ENCODE assay signal across 9 mouse cellular contexts in genomic region chr19:5964804-5965203, GRCm38 (mm10). TPM values are rescaled to one million over a fixed set of nuclear protein-coding genes. Genes with fewer than 3 reads are reported as not detected.
DNase-seq lines count a peak whose midpoint lies in the region; ATAC-seq and TF ChIP-seq lines count a peak whose summit lies in the region.
"Had no signal": no experiment of that assay in that cellular context is flagged by ENCODE, and none has a peak within 500 bp of the region (broad histone marks: within the 10 kb centered on the region; RNA-seq: fewer than 3 reads in every experiment).

No protein-coding gene starts in this region.

- intact Hi-C loops in heart, postnatal 14 days (cut with DNase I), result loop anchor here (1.0 to 5.0 kb wide), 4 partner anchors 53 to 367 kb away; partner anchors contain the start of gene Men1
- intact Hi-C loops in left cerebral cortex, postnatal 25 days (cut with DNase I), result loop anchor here (1.0 to 2.0 kb wide), 2 partner anchors 53 to 82 kb away; partner anchors contain the start of gene Syvn1

- peak overlapping the region; percentile 75 for H3K4me3 ChIP-seq in heart, embryonic 13.5 days
- H3K4me3 ChIP-seq in ES-E14 (ENCODE audit: insufficient read depth in 1 of 2, low read depth in 1 of 2, low read length in 2 of 2, poor library complexity in 1 of 2, severe bottlenecking in 1 of 2), result peak overlapping the region; percentile 77 to 81; a peak in 3 of 4 replicates
- H3K4me3 ChIP-seq in hindbrain, embryonic 12.5 days, result peak overlapping the region; percentile 62
- H3K4me3 ChIP-seq in midbrain, embryonic 12.5 days, result peak overlapping the region; percentile 67

- no peak for DNase-seq in heart, postnatal 14 days
- no peak for DNase-seq in ES-E14 (ENCODE audit: low read depth, low spot score)
- no peak for DNase-seq in left cerebral cortex, postnatal 25 days (ENCODE audit: low spot score in 2 of 2)
- no peak for DNase-seq in left cerebral cortex, adult 9 months (ENCODE audit: low spot score in 2 of 2)
- no peak for DNase-seq in urinary bladder, adult 18-20 months (ENCODE audit: low spot score in 2 of 2)

- 76% methylated on average over 2 of the region's 2 CpGs for WGBS in heart, embryonic 13.5 days
- WGBS in hindbrain, embryonic 12.5 days, result 78% methylated on average over 2 of the region's 2 CpGs
- WGBS in midbrain, embryonic 12.5 days, result 86% methylated on average over 2 of the region's 2 CpGs

- no peak for ATAC-seq in heart, embryonic 13.5 days (ENCODE audit: extremely low read depth, insufficient number of reproducible peaks, low FRiP score, low TSS enrichment)
- ATAC-seq in hindbrain, embryonic 12.5 days (ENCODE audit: low FRiP score), result no peak
- ATAC-seq in midbrain, embryonic 12.5 days (ENCODE audit: low FRiP score, low read depth), result no peak

- H3K27me3 ChIP-seq in heart, embryonic 13.5 days (replicated peaks), result no peaks in the 10 kb centered on the region
- no peaks in the 10 kb centered on the region for H3K27me3 ChIP-seq in hindbrain, embryonic 12.5 days
- H3K27me3 ChIP-seq in midbrain, embryonic 12.5 days, result no peaks in the 10 kb centered on the region

- H3K4me1 ChIP-seq in heart, embryonic 13.5 days, result peaks cover 35% of the 10 kb centered on the region
- H3K4me1 ChIP-seq in ES-E14 (ENCODE audit: control insufficient read depth in 2 of 2, insufficient read depth in 2 of 2, low read length in 2 of 2, poor library complexity in 1 of 2), result peaks cover 5% of the 10 kb centered on the region in 2 experiments; a peak in 2 of 4 replicates
- peaks cover 21% of the 10 kb centered on the region for H3K4me1 ChIP-seq in hindbrain, embryonic 12.5 days
- peaks cover 25% of the 10 kb centered on the region for H3K4me1 ChIP-seq in midbrain, embryonic 12.5 days

- H3K4me2 ChIP-seq in heart, embryonic 13.5 days, result peak overlapping the region; percentile 86
- peak overlapping the region; percentile 84 for H3K4me2 ChIP-seq in hindbrain, embryonic 12.5 days (replicated peaks)
- H3K4me2 ChIP-seq in midbrain, embryonic 12.5 days (replicated peaks), result peak overlapping the region; percentile 92

- peak overlapping the region; percentile 66; the same call in 1 of the 2 replicates for H3K27ac ChIP-seq in heart, embryonic 13.5 days (replicated peaks)
- H3K27ac ChIP-seq in ES-E14 (ENCODE audit: insufficient read depth, low read depth, low read length, poor library complexity, severe bottlenecking), result no peak overlapping the region
- no peak overlapping the region for H3K27ac ChIP-seq in hindbrain, embryonic 12.5 days
- no peak overlapping the region for H3K27ac ChIP-seq in midbrain, embryonic 12.5 days (replicated peaks)

- in situ Hi-C loops in ES-E14 (cut with MboI; ENCODE audit: low sequenced_read_pairs in 2 of 2, unreplicated experiment in 2 of 2), result loop anchor here (5.0 to 10.0 kb wide), 2 partner anchors 160 to 162 kb away; partner anchors contain the start of gene Snx15 (in 2 of the 2)

- peaks cover 18% of the 10 kb centered on the region for H3K36me3 ChIP-seq in heart, embryonic 13.5 days
- H3K36me3 ChIP-seq in ES-E14 (ENCODE audit: control insufficient read depth, insufficient read depth, low read length, poor library complexity, severe bottlenecking), result peaks cover 8% of the 10 kb centered on the region; the same call in 1 of the 2 replicates
- no peaks in the 10 kb centered on the region for H3K36me3 ChIP-seq in hindbrain, embryonic 12.5 days
- peaks cover 6% of the 10 kb centered on the region; the same call in 1 of the 2 replicates for H3K36me3 ChIP-seq in midbrain, embryonic 12.5 days

- peak overlapping the region; percentile 89; the same call in 1 of the 2 replicates for H3K9ac ChIP-seq in heart, embryonic 13.5 days
- H3K9ac ChIP-seq in ES-E14 (ENCODE audit: insufficient read depth, low read depth, low read length, poor library complexity, severe bottlenecking), result peak overlapping the region; percentile 78; the same call in 1 of the 2 replicates
- no peak overlapping the region for H3K9ac ChIP-seq in hindbrain, embryonic 12.5 days
- H3K9ac ChIP-seq in midbrain, embryonic 12.5 days (replicated peaks), result no peak overlapping the region

- H3K9me3 ChIP-seq in heart, embryonic 13.5 days, result no peaks in the 10 kb centered on the region
- no peaks in the 10 kb centered on the region for H3K9me3 ChIP-seq in ES-E14 (ENCODE audit: control insufficient read depth, insufficient read depth, low read depth, low read length)
- no peaks in the 10 kb centered on the region for H3K9me3 ChIP-seq in hindbrain, embryonic 12.5 days (replicated peaks)
- no peaks in the 10 kb centered on the region for H3K9me3 ChIP-seq in midbrain, embryonic 12.5 days

TF ChIP-seq in ES-E14, 5 proteins besides CTCF, POLR2A, EP300 and RAD21:
- no peak for TF ChIP-seq ZC3H11A (IDR thresholded peaks at IDR 0.05; ENCODE audit: borderline replicate concordance, low read depth, low read length)
- TF ChIP-seq HCFC1 (IDR thresholded peaks at IDR 0.05; ENCODE audit: borderline replicate concordance, insufficient read depth, low read length), result no peak
- no peak for TF ChIP-seq ZNF384 (IDR thresholded peaks at IDR 0.05; ENCODE audit: low read depth, low read length)
- TF ChIP-seq MAFK (IDR thresholded peaks at IDR 0.05; ENCODE audit: insufficient read depth, low read depth, low read length), result no peak
- TF ChIP-seq CHD2 (IDR thresholded peaks at IDR 0.05; ENCODE audit: low read depth, low read length), result no peak

RNA-seq across cellular contexts. Expression of gene Pola2, which starts 0.8 kb away (rescaled TPM):
- polyA plus RNA-seq in heart, embryonic 13.5 days (2015; fragmentation: Nextera tagmentation; extraction: Ambion mirVana), result 47.2 and 49.5 TPM in 2 replicates
- 10 to 100 TPM; 12.3 to 14.2 TPM for total RNA-seq in heart, postnatal 14 days (2021)
- total RNA-seq in ES-E14 (2012; rRNA removed), result 69.7 and 80.5 TPM in 2 replicates
- 47.4 and 49.2 TPM in 2 replicates for polyA plus RNA-seq in hindbrain, embryonic 12.5 days (2016; fragmentation: Nextera tagmentation; extraction: Ambion mirVana)
- 57.4 and 59.6 TPM in 2 replicates for polyA plus RNA-seq in midbrain, embryonic 12.5 days (2016; fragmentation: Nextera tagmentation; extraction: Ambion mirVana)
- total RNA-seq in left cerebral cortex, postnatal 25 days (2021), result 1 to 10 TPM; 3.8 to 5.6 TPM

RNA-seq across cellular contexts. Expression of gene Slc22a20, which starts 21.1 kb away (rescaled TPM):
- not detected in 2 replicates for polyA plus RNA-seq in heart, embryonic 13.5 days (2015; fragmentation: Nextera tagmentation; extraction: Ambion mirVana)
- total RNA-seq in heart, postnatal 14 days (2021), result not detected
- 0.54 and 1.4 TPM in 2 replicates for total RNA-seq in ES-E14 (2012; rRNA removed)
- not detected in 2 replicates for polyA plus RNA-seq in hindbrain, embryonic 12.5 days (2016; fragmentation: Nextera tagmentation; extraction: Ambion mirVana)
- polyA plus RNA-seq in midbrain, embryonic 12.5 days (2016; fragmentation: Nextera tagmentation; extraction: Ambion mirVana), result not detected in 2 replicates
- total RNA-seq in left cerebral cortex, postnatal 25 days (2021), result not detected
- polyA plus RNA-seq: large intestine, adult 2 months had no signal

RNA-seq across cellular contexts. Expression of gene Cdc42ep2, which starts 40.2 kb away (rescaled TPM):
- 8.9 and 9.3 TPM in 2 replicates for polyA plus RNA-seq in heart, embryonic 13.5 days (2015; fragmentation: Nextera tagmentation; extraction: Ambion mirVana)
- total RNA-seq in heart, postnatal 14 days (2021), result 10 to 100 TPM in 1 of 2 experiments, 1 to 10 TPM in 1; 9.9 to 12.0 TPM
- total RNA-seq in ES-E14 (2012; rRNA removed), result 0.42 and 0.76 TPM in 2 replicates
- 5.1 and 6.1 TPM in 2 replicates for polyA plus RNA-seq in hindbrain, embryonic 12.5 days (2016; fragmentation: Nextera tagmentation; extraction: Ambion mirVana)
- polyA plus RNA-seq in midbrain, embryonic 12.5 days (2016; fragmentation: Nextera tagmentation; extraction: Ambion mirVana), result 3.6 and 3.8 TPM in 2 replicates
- 1 to 10 TPM; 6.2 to 6.6 TPM for total RNA-seq in left cerebral cortex, postnatal 25 days (2021)

RNA-seq across cellular contexts. Expression of gene Capn1, which starts 50.9 kb away (rescaled TPM):
- 5.3 and 6.0 TPM in 2 replicates for polyA plus RNA-seq in heart, embryonic 13.5 days (2015; fragmentation: Nextera tagmentation; extraction: Ambion mirVana)
- 10 to 100 TPM; 31.7 to 36.8 TPM for total RNA-seq in heart, postnatal 14 days (2021)
- total RNA-seq in ES-E14 (2012; rRNA removed), result 19.3 and 20.4 TPM in 2 replicates
- 5.5 and 7.7 TPM in 2 replicates for polyA plus RNA-seq in hindbrain, embryonic 12.5 days (2016; fragmentation: Nextera tagmentation; extraction: Ambion mirVana)
- 3.8 and 4.5 TPM in 2 replicates for polyA plus RNA-seq in midbrain, embryonic 12.5 days (2016; fragmentation: Nextera tagmentation; extraction: Ambion mirVana)
- total RNA-seq in left cerebral cortex, postnatal 25 days (2021), result 10 to 100 TPM; 17.5 to 18.5 TPM

RNA-seq across cellular contexts. Expression of gene Dpf2, which starts 52.0 kb away (rescaled TPM):
- 98.1 and 104 TPM in 2 replicates for polyA plus RNA-seq in heart, embryonic 13.5 days (2015; fragmentation: Nextera tagmentation; extraction: Ambion mirVana)
- 100 to 1,000 TPM; 101 TPM for total RNA-seq in heart, postnatal 14 days (2021)
- 37.9 and 39.5 TPM in 2 replicates for total RNA-seq in ES-E14 (2012; rRNA removed)
- 161 and 177 TPM in 2 replicates for polyA plus RNA-seq in hindbrain, embryonic 12.5 days (2016; fragmentation: Nextera tagmentation; extraction: Ambion mirVana)
- 171 and 185 TPM in 2 replicates for polyA plus RNA-seq in midbrain, embryonic 12.5 days (2016; fragmentation: Nextera tagmentation; extraction: Ambion mirVana)
- total RNA-seq in left cerebral cortex, postnatal 25 days (2021), result 10 to 100 TPM; 84.1 to 96.1 TPM

Comparison
In these comparisons a context has a peak if more than half of its experiments do, and no peak if none do; other contexts are left out.
1. H3K9ac ChIP-seq: peak in heart, embryonic 13.5 days (single experiment) and ES-E14 (single experiment); none in hindbrain, embryonic 12.5 days (single experiment) and midbrain, embryonic 12.5 days (single experiment).
2. Peak in every context shown above with its lines, with median percentiles within 50 percentile points of each other: H3K4me2 ChIP-seq and H3K4me3 ChIP-seq.